In the genomic region with DNA sequence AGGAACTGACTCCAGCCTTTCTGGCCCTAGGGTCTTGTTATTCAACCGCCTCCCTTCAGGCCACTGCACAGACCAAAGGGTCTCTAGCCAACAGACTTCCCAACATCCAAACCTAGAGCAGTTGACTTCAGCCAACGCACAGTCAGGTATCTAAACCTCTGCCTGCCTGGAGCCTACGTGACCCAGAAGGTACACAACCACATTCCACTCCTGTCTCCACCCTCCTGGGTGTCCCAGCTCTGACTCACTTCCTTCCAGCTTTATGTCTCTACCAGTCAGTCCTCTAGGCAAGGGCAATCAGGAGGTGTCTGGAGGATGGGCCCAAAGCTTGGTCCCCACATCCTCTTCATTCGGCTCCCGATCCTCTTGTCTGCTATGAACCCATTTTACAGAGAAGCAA, we compare ENCODE assay signal across 22 mouse cellular contexts. TPM values are rescaled to one million over a fixed set of nuclear protein-coding genes. Genes with fewer than 3 reads are reported as not detected.
DNase-seq lines count a peak whose midpoint lies in the region; ATAC-seq and TF ChIP-seq lines count a peak whose summit lies in the region.
"Had no signal": no experiment of that assay in that cellular context is flagged by ENCODE, and none has a peak within 500 bp of the region (broad histone marks: within the 10 kb centered on the region; RNA-seq: fewer than 3 reads in every experiment).

No protein-coding gene starts in this region.

- TF ChIP-seq CTCF in heart, postnatal 0 days (IDR thresholded peaks at IDR 0.05; ENCODE audit: low read depth): no peak

- no peak overlapping the region for H3K4me2 ChIP-seq in heart, postnatal 0 days (ENCODE audit: low read depth, low read length)
- no peak overlapping the region for H3K4me2 ChIP-seq in stomach, embryonic 16.5 days (ENCODE audit: low read depth, low read length)
- H3K4me2 ChIP-seq: embryonic facial prominence, embryonic 12.5 days; forebrain, embryonic 12.5 days; heart, embryonic 15.5 days; hindbrain, embryonic 12.5 days had no signal

- peaks cover 5% of the 10 kb centered on the region; the same call in 1 of the 2 replicates for H3K4me1 ChIP-seq in heart, postnatal 0 days (ENCODE audit: control insufficient read depth, insufficient read depth)
- no peaks in the 10 kb centered on the region for H3K4me1 ChIP-seq in stomach, embryonic 16.5 days (ENCODE audit: control insufficient read depth, insufficient read depth, low read length)
- H3K4me1 ChIP-seq: embryonic facial prominence, embryonic 12.5 days; forebrain, embryonic 12.5 days; hindbrain, embryonic 12.5 days had no signal

- intact Hi-C loops in heart, postnatal 25 days (cut with DNase I): no loop called here

- no peak for DNase-seq in heart, postnatal 0 days (ENCODE audit: low spot score)
- DNase-seq in heart, postnatal 25 days (ENCODE audit: low spot score): no peak
- peak; percentile 17 for DNase-seq in urinary bladder, adult 2 months (ENCODE audit: low spot score)
- DNase-seq in urinary bladder, postnatal 10 days (ENCODE audit: low spot score): no peak
- DNase-seq in ovary, postnatal 10 days (ENCODE audit: low spot score): no peak
- DNase-seq: adrenal gland, postnatal 14 days; cerebellum, adult 11-12 months; cerebellum, adult 9-10 months; cerebellum, postnatal 25 days; gastrocnemius, postnatal 10 days; heart, postnatal 36 days had no signal

- H3K36me3 ChIP-seq in heart, postnatal 0 days (replicated peaks; ENCODE audit: control insufficient read depth, insufficient read depth, low read length): peaks cover 75% of the 10 kb centered on the region
- peaks cover 21% of the 10 kb centered on the region for H3K36me3 ChIP-seq in stomach, embryonic 16.5 days (ENCODE audit: control insufficient read depth, insufficient read depth, low read length)

- TF ChIP-seq EP300 in heart, postnatal 0 days (IDR thresholded peaks at IDR 0.05; ENCODE audit: low read depth): no peak

- 68% methylated on average over 5 of the region's 5 CpGs for WGBS in heart, postnatal 0 days
- 87% methylated on average over 5 of the region's 5 CpGs for WGBS in stomach, embryonic 16.5 days

- peak overlapping the region; percentile 26; the same call in 1 of the 2 replicates for H3K27ac ChIP-seq in heart, postnatal 0 days (ENCODE audit: low read depth)
- peak overlapping the region; percentile 26; the same call in 1 of the 2 replicates for H3K27ac ChIP-seq in stomach, embryonic 16.5 days (ENCODE audit: low read length)
- H3K27ac ChIP-seq: embryonic facial prominence, embryonic 12.5 days; forebrain, embryonic 12.5 days; heart, adult 2 months; heart, embryonic 15.5 days; hindbrain, embryonic 12.5 days had no signal

- H3K27me3 ChIP-seq in heart, postnatal 0 days (ENCODE audit: control insufficient read depth, insufficient read depth, low read length): no peaks in the 10 kb centered on the region
- no peaks in the 10 kb centered on the region for H3K27me3 ChIP-seq in stomach, embryonic 16.5 days (ENCODE audit: control insufficient read depth, insufficient read depth, low read length)
- H3K27me3 ChIP-seq: embryonic facial prominence, embryonic 12.5 days; forebrain, embryonic 12.5 days; heart, embryonic 15.5 days had no signal

- H3K9me3 ChIP-seq in heart, postnatal 0 days (replicated peaks; ENCODE audit: control insufficient read depth, low read length): no peaks in the 10 kb centered on the region
- H3K9me3 ChIP-seq in stomach, embryonic 16.5 days (replicated peaks; ENCODE audit: control insufficient read depth, low read length): no peaks in the 10 kb centered on the region
- H3K9me3 ChIP-seq: embryonic facial prominence, embryonic 12.5 days; heart, embryonic 15.5 days; hindbrain, embryonic 12.5 days had no signal

- H3K9ac ChIP-seq in heart, postnatal 0 days (replicated peaks; ENCODE audit: low read depth, low read length): no peak overlapping the region
- H3K9ac ChIP-seq in stomach, embryonic 16.5 days (ENCODE audit: low read length): no peak overlapping the region
- H3K9ac ChIP-seq: embryonic facial prominence, embryonic 12.5 days; forebrain, embryonic 12.5 days; heart, embryonic 15.5 days; hindbrain, embryonic 12.5 days had no signal

- H3K4me3 ChIP-seq in heart, postnatal 0 days (ENCODE audit: low read depth, low read length): no peak overlapping the region
- H3K4me3 ChIP-seq in stomach, embryonic 16.5 days (replicated peaks; ENCODE audit: low read length): no peak overlapping the region
- H3K4me3 ChIP-seq: embryonic facial prominence, embryonic 12.5 days; forebrain, embryonic 12.5 days; heart, adult 2 months; heart, embryonic 15.5 days; hindbrain, embryonic 12.5 days had no signal

- no peak for ATAC-seq in heart, postnatal 0 days (ENCODE audit: insufficient read depth, low read depth)
- ATAC-seq in stomach, embryonic 16.5 days (ENCODE audit: insufficient read depth, low FRiP score): peak; percentile 35; the same call in 1 of the 2 replicates
- ATAC-seq: activated CD4-positive, CD25-positive, alpha-beta regulatory T cell, adult 4 months; forebrain, embryonic 16.5 days; hindbrain, embryonic 16.5 days; inflammation-experienced regulatory T-cells, adult 6 months had no signal

RNA-seq across cellular contexts. Expression of a gene that starts 5.5 kb away (rescaled TPM):
- 2.0 and 2.5 TPM in 2 replicates for total RNA-seq in heart, postnatal 0 days (2014; rRNA removed; ENCODE audit: low replicate concordance)
- polyA plus RNA-seq in heart, postnatal 0 days (2015; fragmentation: Nextera tagmentation; extraction: Ambion mirVana): 1.9 and 2.3 TPM in 2 replicates
- total RNA-seq in heart, postnatal 25 days (2021): 1 to 10 TPM; 1.7 to 2.1 TPM
- polyA plus RNA-seq in urinary bladder, adult 2 months (2012; rRNA removed): 5.6 and 6.8 TPM in 2 replicates
- 3.5 and 4.6 TPM in 2 replicates for polyA plus RNA-seq in stomach, embryonic 16.5 days (2015; fragmentation: Nextera tagmentation; extraction: Ambion mirVana)
- total RNA-seq: MEL had no signal

RNA-seq across cellular contexts. Expression of a gene that starts 41.7 kb away (rescaled TPM):
- total RNA-seq in heart, postnatal 0 days (2014; rRNA removed; ENCODE audit: low replicate concordance): 1.9 and 3.2 TPM in 2 replicates
- 2.6 and 2.9 TPM in 2 replicates for polyA plus RNA-seq in heart, postnatal 0 days (2015; fragmentation: Nextera tagmentation; extraction: Ambion mirVana)
- 1 to 10 TPM; 1.6 to 2.3 TPM for total RNA-seq in heart, postnatal 25 days (2021)
- polyA plus RNA-seq in urinary bladder, adult 2 months (2012; rRNA removed): 8.3 and 9.4 TPM in 2 replicates
- 6.2 and 6.4 TPM in 2 replicates for polyA plus RNA-seq in stomach, embryonic 16.5 days (2015; fragmentation: Nextera tagmentation; extraction: Ambion mirVana)
